Mouse (Mus musculus): ENCODE data around the gene Tomm22.

The Tomm22 gene

GRCm38 (mm10) chr15:79686046-79686869 lies 15.6 kb downstream of the Tomm22 start:
- DNase-seq = no peak

- DNase-seq = peak in 1 of 2 experiments; percentile 54
These were observed 16.5 kb downstream of the Tomm22 start for GRCm38 (mm10) chr15:79687175-79687574.

GRCm38 (mm10) chr15:79687646-79688267 lies 17.1 kb downstream of the Tomm22 start, which contains the start of gene Josd1:
Josd1 (minus strand) TSS chr15:79687919.
- peak; percentile 96 to 100 for DNase-seq

GRCm38 (mm10) chr15:79688268-79688956 lies 17.8 kb downstream of the Tomm22 start:
- DNase-seq = no peak

- DNase-seq = no peak
These were observed 19.2 kb downstream of the Tomm22 start for GRCm38 (mm10) chr15:79689662-79690425.

- peak; percentile 96 to 99 for DNase-seq
These were observed 19.9 kb downstream of the Tomm22 start, which contains the start of gene Gtpbp1 for GRCm38 (mm10) chr15:79690426-79691022. Gtpbp1 (plus strand) TSS chr15:79690845.

GRCm38 (mm10) chr15:79691023-79691508 lies 20.4 kb downstream of the Tomm22 start:
- peak; percentile 60 to 71 for DNase-seq

- DNase-seq = no peak
These were observed 21.7 kb downstream of the Tomm22 start for GRCm38 (mm10) chr15:79692334-79692733.

- no peak for DNase-seq
These were observed 23.1 kb downstream of the Tomm22 start for GRCm38 (mm10) chr15:79693740-79694139.

GRCm38 (mm10) chr15:79694512-79694911 lies 23.9 kb downstream of the Tomm22 start:
- DNase-seq = no peak

GRCm38 (mm10) chr15:79695516-79695915 lies 24.9 kb downstream of the Tomm22 start:
- no peak for DNase-seq

GRCm38 (mm10) chr15:79696508-79696907 lies 25.8 kb downstream of the Tomm22 start:
- DNase-seq = no peak

- peak; percentile 59 to 75 for DNase-seq
These were observed 26.4 kb downstream of the Tomm22 start for GRCm38 (mm10) chr15:79697011-79697410.

GRCm38 (mm10) chr15:79697558-79698187 lies 27.0 kb downstream of the Tomm22 start:
- no peak for DNase-seq

GRCm38 (mm10) chr15:79706603-79707214 lies 36.0 kb downstream of the Tomm22 start:
- DNase-seq = peak; percentile 46 to 47

GRCm38 (mm10) chr15:79708229-79708822 lies 37.7 kb downstream of the Tomm22 start:
- DNase-seq = no peak

- DNase-seq = peak; percentile 62 to 73
These were observed 45.0 kb downstream of the Tomm22 start for GRCm38 (mm10) chr15:79715646-79716045.

GRCm38 (mm10) chr15:79716710-79717109 lies 46.0 kb downstream of the Tomm22 start:
- peak; percentile 72 to 74 for DNase-seq

GRCm38 (mm10) chr15:79720267-79720666 lies 49.6 kb downstream of the Tomm22 start:
- no peak for DNase-seq

- no peak for DNase-seq
These were observed 50.1 kb downstream of the Tomm22 start for GRCm38 (mm10) chr15:79720796-79721195.
